Mouse (Mus musculus) R1 (cell line): Measurements from ENCODE around the gene Tcf15.

ENCODE experiments used
- DNase-seq: peaks from one replicate; pipeline ENCODE4 v3.0.0-alpha.2; 2018; ENCODE audit warnings: low read depth, low spot score

The Tcf15 gene

DNA sequence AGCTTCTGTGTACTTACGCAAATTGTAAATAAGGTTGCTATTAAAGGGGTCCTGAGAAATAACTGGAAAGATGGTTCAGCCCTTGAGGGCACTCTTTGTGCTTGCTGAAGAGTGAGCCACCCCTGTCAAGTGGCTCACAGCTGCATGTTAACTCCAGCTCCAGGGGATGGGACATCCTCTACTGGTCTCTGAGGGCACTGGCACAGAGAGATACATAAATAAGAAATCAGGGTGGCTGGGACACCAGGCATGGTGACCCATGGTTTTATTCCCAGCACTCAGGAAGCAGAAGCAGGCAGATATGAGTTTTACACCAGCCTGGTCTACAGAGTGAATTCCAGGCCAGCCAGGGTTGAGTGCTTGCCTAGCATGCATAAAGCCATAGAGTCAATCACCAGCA lies 26.0 kb downstream of the Tcf15 start:
- no peak for DNase-seq

DNA sequence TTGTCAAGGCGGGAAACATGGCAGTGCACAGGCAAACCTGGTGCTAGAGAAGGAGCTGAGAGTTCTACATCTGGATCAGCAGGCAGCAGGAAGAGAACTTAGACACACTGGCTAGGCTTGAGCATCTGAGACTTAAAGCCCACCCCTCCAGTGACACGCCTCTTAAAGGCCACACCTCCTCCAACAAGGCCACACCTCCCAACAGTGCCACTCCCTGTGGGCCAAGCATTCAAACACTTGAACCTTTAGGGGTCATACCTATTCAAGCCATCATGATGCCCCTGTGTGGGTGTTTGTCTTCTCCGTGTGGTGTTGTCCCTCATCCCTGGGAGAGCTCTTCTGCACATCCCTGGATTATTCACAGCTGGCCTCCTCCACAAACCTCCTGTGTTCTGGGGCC lies 31.5 kb downstream of the Tcf15 start:
- peak; percentile 88 for DNase-seq

DNA sequence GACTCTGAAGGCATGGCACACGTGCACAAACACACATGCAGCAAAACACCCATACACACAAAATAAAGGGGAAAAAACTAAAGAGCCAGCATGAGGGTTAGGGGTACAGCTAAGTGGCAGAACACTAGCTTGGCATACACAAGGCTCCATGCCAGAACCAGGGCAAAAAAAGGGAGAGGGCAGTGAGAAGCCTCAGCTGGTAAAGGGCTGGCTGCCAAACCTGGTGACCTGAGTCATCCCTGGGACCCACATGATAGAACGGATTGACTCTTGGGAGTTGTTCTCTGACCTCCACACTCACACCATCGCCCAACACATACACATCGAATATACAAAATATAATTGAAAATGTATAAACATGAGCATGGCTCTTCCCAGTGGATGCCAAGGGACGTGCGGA lies 33.3 kb downstream of the Tcf15 start:
- DNase-seq = no peak

DNA sequence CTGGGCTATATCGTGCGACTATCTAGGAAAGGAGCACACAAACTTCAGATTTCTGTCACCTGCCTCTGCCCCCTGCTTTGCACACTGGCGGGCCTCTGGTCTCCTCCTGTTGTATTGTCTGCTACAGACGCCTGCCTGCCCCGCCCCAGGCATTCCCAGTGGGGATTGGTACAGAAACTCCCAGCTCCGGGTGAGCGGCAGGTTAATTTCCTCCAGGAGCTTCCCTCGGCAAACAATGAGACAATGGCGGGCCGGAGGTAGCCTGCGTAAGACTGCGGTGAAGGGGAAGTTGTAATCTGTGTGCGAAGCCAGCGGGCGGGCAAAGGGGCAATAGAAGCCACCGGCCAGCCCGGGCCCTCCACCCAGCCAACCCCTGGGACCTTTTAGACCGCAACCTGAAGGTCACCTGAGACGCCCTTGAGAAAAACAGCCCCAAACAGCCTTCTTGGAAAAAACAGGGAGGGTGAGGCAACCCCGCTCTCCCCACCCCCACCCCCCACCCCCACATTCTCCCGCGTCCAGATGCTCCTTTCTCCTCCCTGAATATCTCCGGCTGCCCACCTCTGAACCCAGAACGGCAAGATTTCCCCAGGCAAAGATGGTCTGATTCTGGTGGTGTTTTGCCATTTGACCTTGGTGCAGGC lies 33.9 kb downstream of the Tcf15 start:
- DNase-seq = peak; percentile 100

DNA sequence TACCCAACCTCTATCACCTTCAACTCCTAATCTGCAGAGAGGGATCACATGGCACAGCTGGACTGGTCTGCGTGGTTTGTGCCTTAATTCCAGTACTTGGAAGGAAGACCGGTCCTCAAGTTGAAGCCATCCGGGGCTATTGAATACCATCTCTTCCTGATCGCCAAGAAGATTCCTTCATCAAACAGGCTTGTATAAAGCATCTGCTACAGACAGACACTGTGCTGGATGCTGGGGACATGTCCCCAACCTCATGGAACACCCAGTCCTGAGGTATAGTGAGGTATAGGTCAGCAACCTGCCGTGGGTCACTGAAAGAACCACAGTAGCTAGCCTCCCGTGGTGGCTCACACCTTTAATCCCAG lies 34.4 kb downstream of the Tcf15 start:
- no peak for DNase-seq

DNA sequence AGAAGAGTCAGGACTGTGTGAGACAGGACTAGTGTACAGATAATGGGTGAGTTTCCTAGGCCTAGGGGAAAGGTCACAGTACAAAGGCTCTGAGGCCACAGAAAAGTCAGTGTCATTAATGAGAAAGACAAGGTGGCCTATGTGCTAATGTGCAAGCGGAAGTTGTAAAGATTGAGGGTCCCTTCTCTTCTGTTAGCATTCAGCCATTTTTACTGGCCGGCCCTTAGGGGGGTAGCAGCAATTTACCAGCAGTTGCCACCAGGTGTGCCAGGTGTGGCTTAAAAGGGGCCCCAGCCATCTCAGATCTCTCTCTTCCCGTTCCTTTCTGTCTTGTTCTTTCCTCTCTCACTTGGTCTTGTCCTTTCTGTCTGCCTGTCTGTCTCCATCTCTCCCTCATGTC lies 35.0 kb downstream of the Tcf15 start:
- peak; percentile 83 for DNase-seq

DNA sequence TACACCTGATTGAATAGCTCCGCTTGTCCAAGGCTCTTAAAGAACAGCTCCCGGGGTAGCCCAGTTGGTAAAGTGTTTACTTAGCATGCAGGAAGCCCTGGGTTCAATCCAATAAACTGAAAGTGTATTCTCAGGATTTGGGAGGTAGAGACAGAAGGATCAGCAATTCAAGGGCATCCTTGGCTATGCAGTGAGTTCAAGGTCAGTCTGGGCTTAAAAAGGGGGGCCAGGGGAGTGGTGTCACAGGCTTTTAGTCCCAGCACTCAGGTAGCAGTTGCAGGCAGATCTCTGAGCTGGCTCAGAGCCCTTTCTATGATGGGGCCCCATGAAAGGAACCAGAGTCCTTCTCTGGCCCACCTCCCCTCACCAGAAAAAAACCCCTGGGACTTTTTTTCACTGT lies 35.9 kb downstream of the Tcf15 start:
- peak; percentile 88 for DNase-seq

DNA sequence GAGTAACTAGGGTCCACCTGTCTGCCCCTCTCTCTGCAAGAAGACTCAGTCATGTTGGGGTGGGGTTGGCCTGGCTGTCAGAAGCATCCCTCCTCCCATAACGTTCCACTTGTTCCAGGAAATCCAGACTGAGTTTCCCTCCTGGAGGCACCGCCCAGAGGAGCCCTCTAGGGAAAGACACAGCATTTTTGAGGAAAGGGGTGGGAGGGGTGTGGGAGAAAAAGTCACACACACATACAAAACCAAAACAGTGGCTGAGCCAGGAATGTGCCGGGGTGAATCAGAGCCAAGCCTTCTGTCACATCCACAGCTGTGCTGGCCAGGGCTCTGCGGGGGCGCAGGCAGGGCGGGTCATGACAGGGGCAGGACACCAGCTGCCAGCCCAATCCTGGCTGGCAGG lies 37.0 kb downstream of the Tcf15 start:
- peak; percentile 97 for DNase-seq

DNA sequence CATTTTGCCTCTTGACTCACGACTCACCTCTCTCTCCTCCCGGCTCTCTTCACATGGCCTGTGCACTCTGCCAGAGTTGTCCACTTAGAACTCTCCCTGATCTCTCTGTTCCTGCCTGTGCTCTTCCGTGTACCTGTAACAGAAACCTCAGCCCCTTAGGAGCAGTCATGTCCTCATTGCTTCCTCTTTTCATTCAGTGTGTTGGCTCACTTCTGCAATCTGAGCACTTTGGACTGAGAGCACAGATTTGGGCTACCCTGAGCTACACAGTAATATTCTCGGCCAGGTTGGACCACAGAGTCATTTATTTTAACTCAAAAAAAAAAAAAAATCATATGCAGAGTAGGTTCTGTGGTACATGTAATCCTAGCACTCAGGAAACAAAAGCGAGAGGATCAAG lies 43.8 kb downstream of the Tcf15 start:
- DNase-seq = no peak

DNA sequence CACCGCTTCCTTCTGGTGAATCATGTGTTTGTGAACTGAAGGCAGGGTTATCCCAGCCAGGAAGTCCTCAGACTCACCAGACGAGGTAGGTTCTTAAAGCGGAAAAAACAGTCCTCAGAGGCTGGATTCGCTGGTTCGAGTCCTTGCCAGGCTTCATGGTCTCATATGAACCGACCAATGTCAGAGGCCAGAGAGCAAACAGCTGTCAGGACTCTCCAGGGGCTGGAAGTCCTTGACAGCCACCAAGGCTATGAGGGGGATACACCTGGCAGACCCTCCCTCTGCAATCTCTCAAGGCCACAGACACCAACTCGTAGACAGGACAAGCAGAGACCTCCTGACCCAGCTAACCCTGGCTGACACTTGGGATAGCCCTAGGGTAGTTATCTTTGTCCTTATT lies 45.9 kb downstream of the Tcf15 start:
- DNase-seq = peak; percentile 50

DNA sequence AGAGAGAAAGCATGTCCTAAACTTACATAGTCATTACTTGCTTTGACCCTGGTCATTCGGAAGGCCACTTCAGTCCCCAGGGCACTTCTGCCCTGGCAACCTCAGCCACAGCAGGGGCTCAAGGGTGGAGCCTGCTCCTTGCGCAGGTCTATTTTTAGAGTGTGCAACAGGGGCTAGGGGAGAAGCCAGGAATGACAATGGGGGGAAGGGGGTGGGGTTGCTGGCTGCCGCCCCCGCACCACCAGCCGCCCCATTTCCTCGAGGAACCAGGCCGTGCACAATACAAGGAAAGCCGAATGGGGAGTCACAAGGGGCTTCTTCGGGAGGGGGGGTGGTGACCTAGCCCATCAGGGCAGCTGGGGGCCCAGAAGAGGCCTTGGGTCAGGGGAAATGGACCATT lies 46.3 kb downstream of the Tcf15 start:
- peak; percentile 80 for DNase-seq

DNA sequence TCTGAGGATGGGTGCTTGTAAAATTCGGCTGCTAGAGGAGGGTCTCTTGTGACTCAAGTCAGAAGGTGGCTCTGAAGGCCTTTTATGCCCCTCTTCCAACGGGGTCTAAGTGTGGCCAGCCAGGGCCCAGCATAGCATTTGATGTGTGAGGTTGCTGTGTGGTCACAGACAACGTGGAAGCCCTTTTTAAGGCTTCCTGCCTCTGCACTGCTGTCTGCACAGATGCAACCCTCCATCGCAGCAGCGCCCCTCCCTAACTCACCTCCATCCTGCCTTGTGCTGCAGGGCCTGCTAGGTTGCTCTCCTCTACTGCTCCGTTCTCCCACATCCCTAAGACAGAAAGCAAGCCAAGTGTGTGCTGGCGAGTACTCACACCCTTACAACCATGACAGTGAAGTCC lies 46.8 kb downstream of the Tcf15 start:
- peak; percentile 42 for DNase-seq

DNA sequence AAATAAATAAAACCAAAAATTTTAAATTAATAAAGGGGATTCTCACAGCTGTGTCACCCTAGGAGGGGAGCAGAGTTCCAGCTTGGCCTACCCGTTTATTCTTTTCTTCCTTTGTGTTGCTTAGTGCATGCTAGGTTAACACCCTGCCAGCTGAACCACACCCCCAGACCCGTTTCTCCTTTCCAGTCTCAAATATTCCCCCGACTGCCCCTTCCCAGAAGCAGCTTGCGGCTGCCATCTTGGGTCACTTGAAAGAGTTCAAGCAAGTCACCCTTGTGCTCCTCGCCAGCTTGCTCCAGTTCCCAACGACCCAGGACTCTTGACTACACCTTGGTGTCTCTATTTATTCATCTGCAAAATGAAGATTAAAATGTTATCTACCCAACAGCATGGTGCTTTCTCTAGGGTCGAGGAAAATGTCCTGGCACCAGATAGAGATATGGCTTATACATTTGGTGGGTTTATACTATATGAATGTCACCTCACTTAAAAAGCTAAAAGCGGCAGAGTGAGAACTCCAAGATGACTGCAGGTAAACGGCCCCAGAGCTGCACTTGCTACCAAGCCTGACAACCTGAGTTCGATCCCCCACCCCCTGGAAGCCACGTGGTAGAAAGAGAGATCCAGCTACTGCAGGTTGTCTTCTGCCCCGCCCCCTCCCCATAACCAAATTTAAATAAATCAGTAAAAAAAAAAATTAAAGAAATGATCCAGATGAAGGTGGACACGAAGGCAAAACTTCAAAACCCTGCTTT lies 49.4 kb downstream of the Tcf15 start:
- peak; percentile 77 for DNase-seq

DNA sequence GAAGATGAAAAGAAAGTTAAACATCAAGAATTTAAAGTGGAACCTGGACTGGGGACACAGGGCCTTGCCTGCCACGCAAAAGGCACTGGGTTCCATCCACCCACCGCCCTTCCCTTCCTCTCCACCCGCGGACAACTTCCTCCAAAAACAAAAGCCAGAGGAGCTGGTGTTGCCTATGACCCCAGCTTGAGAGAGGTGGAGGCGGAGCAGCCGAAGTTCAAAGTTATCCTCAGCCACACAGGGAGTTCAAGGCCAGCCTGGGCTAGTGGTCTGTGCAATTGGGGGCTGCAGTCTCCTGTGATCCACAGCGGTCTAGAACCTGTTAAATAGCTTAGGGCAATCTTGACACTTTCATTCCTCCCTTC lies 50.0 kb downstream of the Tcf15 start:
- DNase-seq = peak; percentile 61

DNA sequence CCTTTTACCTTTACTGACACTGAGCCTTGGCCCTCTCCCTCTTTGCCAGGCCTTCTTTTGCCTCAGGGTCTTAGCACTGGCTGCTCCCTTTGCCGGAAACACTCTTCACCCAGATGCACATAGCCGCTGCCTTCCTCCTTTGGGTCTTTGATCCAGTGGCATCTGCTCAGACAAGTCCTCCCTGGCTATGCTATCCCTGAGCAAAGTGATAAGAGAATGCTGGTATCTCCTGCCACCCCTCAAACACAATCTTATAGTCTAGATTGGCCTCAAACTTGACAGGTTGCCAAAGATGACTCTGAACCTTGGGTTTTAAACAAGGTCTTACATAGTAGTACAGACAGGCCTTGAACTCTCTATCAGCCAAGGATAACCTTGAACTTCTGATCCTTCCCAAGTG lies 51.2 kb downstream of the Tcf15 start:
- DNase-seq = no peak

DNA sequence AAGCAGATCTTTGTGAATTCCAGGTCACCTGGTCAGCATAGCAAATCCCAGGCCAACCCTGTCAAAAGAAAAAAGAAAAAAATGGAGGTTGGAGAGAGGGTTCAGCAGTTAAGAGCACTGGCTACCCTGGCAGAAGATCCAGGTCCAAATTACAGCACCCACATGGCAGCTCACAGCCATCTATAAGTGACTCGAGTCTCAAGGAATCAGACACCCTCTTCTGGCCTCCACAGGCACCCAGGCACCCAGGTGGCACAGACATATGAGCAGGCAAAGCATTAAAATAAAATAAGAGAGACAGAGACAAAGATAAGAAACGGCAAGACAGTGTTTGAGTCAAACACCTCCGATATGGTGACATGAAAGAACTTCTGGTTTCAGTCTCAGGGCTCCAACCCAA lies 53.5 kb downstream of the Tcf15 start:
- no peak for DNase-seq

DNA sequence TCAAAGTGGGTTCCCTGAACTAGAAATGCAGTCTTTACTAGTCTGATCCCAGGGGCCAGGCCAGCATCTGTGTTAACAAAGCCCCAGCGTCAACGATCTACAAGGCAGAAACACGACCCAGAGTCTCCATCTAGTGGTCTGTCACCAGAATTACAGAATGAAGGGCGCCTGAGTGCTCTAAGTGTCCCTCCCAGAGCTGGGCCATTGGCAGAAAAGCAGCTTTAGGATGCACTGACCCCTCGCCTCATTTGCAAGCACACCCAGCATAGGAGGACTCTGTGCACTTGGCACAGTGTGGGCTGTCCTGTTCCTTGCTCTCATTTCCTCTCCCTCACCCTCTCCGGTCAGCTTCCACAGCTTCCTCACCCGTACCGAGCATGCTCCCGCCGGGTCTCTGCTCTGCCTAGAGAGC lies 53.9 kb downstream of the Tcf15 start:
- DNase-seq = peak; percentile 92
